Mouse (Mus musculus): ENCODE data around the gene Slc12a8.

Slc12a8 gene

GRCm38 (mm10) chr16:33612056-33612770 lies 95.1 kb downstream of the Slc12a8 start:
- DNase-seq (ENCODE audit: low spot score), result no peak

GRCm38 (mm10) chr16:33615986-33616385 lies 98.9 kb downstream of the Slc12a8 start:
- DNase-seq (ENCODE audit: low spot score), result no peak

- no peak for DNase-seq (ENCODE audit: low spot score)
These were observed 104.7 kb downstream of the Slc12a8 start for GRCm38 (mm10) chr16:33621836-33622235.

GRCm38 (mm10) chr16:33624586-33624985 lies 107.5 kb downstream of the Slc12a8 start:
- no peak for DNase-seq (ENCODE audit: low spot score)

GRCm38 (mm10) chr16:33629539-33629938 lies 112.4 kb downstream of the Slc12a8 start:
- no peak for DNase-seq (ENCODE audit: low spot score)

GRCm38 (mm10) chr16:33635836-33636595 lies 118.9 kb downstream of the Slc12a8 start:
- DNase-seq (ENCODE audit: low spot score), result no peak

- no peak for DNase-seq (ENCODE audit: low spot score)
These were observed 124.7 kb downstream of the Slc12a8 start for GRCm38 (mm10) chr16:33641779-33642178.

GRCm38 (mm10) chr16:33653116-33653515 lies 136.0 kb downstream of the Slc12a8 start:
- DNase-seq (ENCODE audit: low spot score), result no peak

GRCm38 (mm10) chr16:33655443-33655842 lies 138.3 kb downstream of the Slc12a8 start:
- DNase-seq (ENCODE audit: low spot score), result no peak

- no peak for DNase-seq (ENCODE audit: low spot score)
These were observed 140.1 kb downstream of the Slc12a8 start for GRCm38 (mm10) chr16:33657191-33657590.

GRCm38 (mm10) chr16:33658121-33658520 lies 141.0 kb downstream of the Slc12a8 start:
- DNase-seq (ENCODE audit: low spot score), result no peak

- no peak for DNase-seq (ENCODE audit: low spot score)
These were observed 142.4 kb downstream of the Slc12a8 start for GRCm38 (mm10) chr16:33659521-33659920.

GRCm38 (mm10) chr16:33660125-33660524 lies 143.0 kb downstream of the Slc12a8 start:
- DNase-seq (ENCODE audit: low spot score), result no peak

GRCm38 (mm10) chr16:33662841-33663240 lies 145.7 kb downstream of the Slc12a8 start:
- DNase-seq (ENCODE audit: low spot score), result no peak

GRCm38 (mm10) chr16:33666226-33666625 lies 149.1 kb downstream of the Slc12a8 start:
- DNase-seq (ENCODE audit: low spot score), result no peak

GRCm38 (mm10) chr16:33666985-33667538 lies 149.9 kb downstream of the Slc12a8 start:
- DNase-seq (ENCODE audit: low spot score), result no peak

- no peak for DNase-seq (ENCODE audit: low spot score)
These were observed 151.3 kb downstream of the Slc12a8 start for GRCm38 (mm10) chr16:33668448-33668847.

- DNase-seq (ENCODE audit: low spot score), result no peak
These were observed 151.9 kb downstream of the Slc12a8 start for GRCm38 (mm10) chr16:33669072-33669471.

GRCm38 (mm10) chr16:33670340-33670739 lies 153.2 kb downstream of the Slc12a8 start:
- no peak for DNase-seq (ENCODE audit: low spot score)

GRCm38 (mm10) chr16:33670933-33671332 lies 153.8 kb downstream of the Slc12a8 start:
- no peak for DNase-seq (ENCODE audit: low spot score)

GRCm38 (mm10) chr16:33672188-33672587 lies 155.1 kb downstream of the Slc12a8 start:
- DNase-seq (ENCODE audit: low spot score), result no peak

- no peak for DNase-seq (ENCODE audit: low spot score)
These were observed 155.5 kb downstream of the Slc12a8 start for GRCm38 (mm10) chr16:33672643-33673042.

GRCm38 (mm10) chr16:33673530-33674109 lies 156.5 kb downstream of the Slc12a8 start:
- DNase-seq (ENCODE audit: low spot score), result no peak

Data from ovary, postnatal 10 days (tissue).